Mouse (Mus musculus): ENCODE results near the gene Syt15. TPM values are rescaled to one million over a fixed set of nuclear protein-coding genes. Genes with fewer than 3 reads are reported as not detected.

Gene Syt15
- total and polyA plus RNA-seq, 3 experiments, result 0.06 TPM; not detected in 2

DNA sequence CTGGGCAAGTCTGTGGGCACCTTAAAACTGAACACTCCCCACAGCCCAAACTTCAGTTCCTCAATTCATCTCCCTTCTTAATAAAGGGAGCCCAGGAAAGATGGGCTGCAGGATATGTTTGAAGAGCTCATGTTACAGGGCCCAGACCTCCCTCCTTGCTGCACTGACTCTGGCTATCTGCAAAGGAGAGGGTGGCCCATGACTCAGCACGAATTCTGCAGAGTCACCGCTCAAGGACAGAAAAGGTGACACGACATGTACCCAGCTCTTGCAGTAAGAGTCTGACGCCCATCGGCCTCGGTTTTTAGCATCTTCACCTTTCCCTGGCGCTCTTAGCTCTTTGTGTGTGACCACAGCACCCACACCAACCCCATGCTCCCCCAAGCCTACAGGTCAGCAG is 29.0 kb upstream of the Syt15 start:
- DNase-seq (ENCODE audit: low read depth, low spot score), result peak; percentile 53
- no peak for TF ChIP-seq RAD21 (IDR thresholded peaks at IDR 0.05; ENCODE audit: low read depth, low read length)
- TF ChIP-seq TBP (IDR thresholded peaks at IDR 0.05; ENCODE audit: low read depth, low read length), result no peak
- 0 out of 4 replicates have a peak, but pooled peaks of 1 of the 2 experiments have one; percentile 23 for TF ChIP-seq EP300 (IDR thresholded peaks at IDR 0.05; ENCODE audit: low read depth in 1 of 2, low read length in 2 of 2)
- TF ChIP-seq POLR2AphosphoS2 (IDR thresholded peaks at IDR 0.05; ENCODE audit: low read length), result no peak
- no peak for TF ChIP-seq UBTF (IDR thresholded peaks at IDR 0.05; ENCODE audit: borderline replicate concordance, insufficient read depth, low read depth, low read length)
- TF ChIP-seq MAFK (IDR thresholded peaks at IDR 0.05; ENCODE audit: borderline replicate concordance, low read depth, low read length), result peak; percentile 46; the same call in 1 of the 2 replicates
- TF ChIP-seq SIN3A (IDR thresholded peaks at IDR 0.05; ENCODE audit: low read length), result no peak
- TF ChIP-seq GABPA (IDR thresholded peaks at IDR 0.05; ENCODE audit: low read depth, low read length), result no peak
- TF ChIP-seq E2F4 (IDR thresholded peaks at IDR 0.05; ENCODE audit: borderline replicate concordance, low read depth, low read length), result no peak
- TF ChIP-seq POLR2AphosphoS5 (IDR thresholded peaks at IDR 0.05; ENCODE audit: borderline replicate concordance, low read depth, low read length), result no peak
- no peak overlapping the region for H3K27ac ChIP-seq (ENCODE audit: control insufficient read depth, low read depth, low read length)

DNA sequence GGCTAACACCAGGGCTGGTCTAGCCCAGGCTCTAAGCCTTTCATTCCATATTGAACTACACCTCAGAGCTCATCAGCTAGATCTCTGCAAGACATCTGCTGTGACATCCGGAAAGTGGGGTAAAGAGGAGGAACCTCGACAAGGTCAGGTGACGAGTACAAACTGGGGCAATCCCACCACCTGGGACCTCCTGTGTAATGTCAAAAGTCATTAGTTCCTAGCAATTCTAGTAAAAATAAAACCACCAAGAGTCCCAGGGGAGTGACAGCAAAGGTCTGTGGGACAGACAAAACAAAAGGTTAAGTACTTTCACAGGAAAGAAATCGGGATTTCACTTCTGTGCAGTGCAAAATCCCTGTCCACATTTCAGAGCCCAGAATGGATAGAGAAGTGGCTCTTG is 25.5 kb upstream of the Syt15 start:
- DNase-seq (ENCODE audit: low read depth, low spot score), result no peak
- Histone ChIP-seq H3K4me1 (ENCODE audit: control insufficient read depth in 1 of 2, insufficient read depth in 2 of 2, low read length in 2 of 2) (peaks cover 0 to 6% of the 10 kb centered on the region in 2 experiments; a peak in 1 of 4 replicates), H3K79me2 (ENCODE audit: control insufficient read depth, insufficient read depth, low read length, poor library complexity) (no peaks in the 10 kb centered on the region), H3K9me3 (replicated peaks; ENCODE audit: insufficient read depth, low read length) (no peaks in the 10 kb centered on the region), H3K36me3 (ENCODE audit: control insufficient read depth in 1 of 2, insufficient read depth in 2 of 2, low read length in 2 of 2) (no peaks in the 10 kb centered on the region), H3K4me3 (ENCODE audit: control insufficient read depth in 1 of 2, insufficient read depth in 1 of 2, low read depth in 2 of 2, low read length in 2 of 2) (no peak overlapping the region), H3K27me3 (ENCODE audit: control insufficient read depth in 1 of 2, insufficient read depth in 2 of 2, low read length in 2 of 2) (no peaks in the 10 kb centered on the region; a peak in 1 of 4 replicates), H3K27ac (ENCODE audit: control insufficient read depth, low read depth, low read length) (no peak overlapping the region), H3K9ac (ENCODE audit: control insufficient read depth, low read depth, low read length, poor library complexity, severe bottlenecking) (no peak overlapping the region)
- TF ChIP-seq POLR2AphosphoS2 (IDR thresholded peaks at IDR 0.05; ENCODE audit: low read length), result no peak
- no peak for TF ChIP-seq ETS1 (IDR thresholded peaks at IDR 0.05; ENCODE audit: low read depth, low read length)
- no peak for TF ChIP-seq MAZ (IDR thresholded peaks at IDR 0.05; ENCODE audit: low read depth, low read length)
- TF ChIP-seq NELFE (IDR thresholded peaks at IDR 0.05; ENCODE audit: low read depth, low read length), result no peak
- no peak for TF ChIP-seq ZC3H11A (IDR thresholded peaks at IDR 0.05; ENCODE audit: low read depth, low read length)
- TF ChIP-seq EP300 (IDR thresholded peaks at IDR 0.05; ENCODE audit: low read depth in 1 of 2, low read length in 2 of 2), result no peak

More for the DNA sequence above, 29.0 kb upstream of the Syt15 start:
- no peaks in the 10 kb centered on the region for H3K9me3 ChIP-seq (replicated peaks; ENCODE audit: insufficient read depth, low read length)
- no peaks in the 10 kb centered on the region for H3K36me3 ChIP-seq (ENCODE audit: control insufficient read depth in 1 of 2, insufficient read depth in 2 of 2, low read length in 2 of 2)
- H3K4me3 ChIP-seq (ENCODE audit: control insufficient read depth in 1 of 2, insufficient read depth in 1 of 2, low read depth in 2 of 2, low read length in 2 of 2), result no peak overlapping the region
- H3K4me1 ChIP-seq (ENCODE audit: control insufficient read depth in 1 of 2, insufficient read depth in 2 of 2, low read length in 2 of 2), result peaks cover 0 to 6% of the 10 kb centered on the region in 2 experiments; a peak in 1 of 4 replicates
- H3K79me2 ChIP-seq (ENCODE audit: control insufficient read depth, insufficient read depth, low read length, poor library complexity), result no peaks in the 10 kb centered on the region
- H3K9ac ChIP-seq (ENCODE audit: control insufficient read depth, low read depth, low read length, poor library complexity, severe bottlenecking), result no peak overlapping the region
- no peaks in the 10 kb centered on the region for H3K27me3 ChIP-seq (ENCODE audit: control insufficient read depth in 1 of 2, insufficient read depth in 2 of 2, low read length in 2 of 2)

DNA sequence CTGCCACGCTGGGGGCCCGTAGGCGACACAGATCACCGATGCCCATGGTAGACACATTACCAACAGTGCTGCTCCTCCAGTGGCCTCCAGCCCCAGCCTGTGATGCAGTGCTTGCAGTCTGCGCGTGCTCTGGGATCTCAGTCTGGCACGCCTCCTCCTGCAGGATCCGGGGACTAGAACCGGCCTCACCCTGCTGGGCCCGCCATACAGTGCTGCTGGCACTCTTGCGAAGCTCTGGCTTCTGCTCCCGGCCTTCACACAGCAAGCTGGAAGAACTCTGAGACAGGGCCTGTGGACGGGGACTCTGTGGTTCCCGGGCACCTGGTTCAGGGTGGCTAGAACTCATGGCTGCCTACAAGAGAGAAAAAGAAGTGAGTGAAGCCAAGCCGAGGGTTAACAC is 23.9 kb upstream of the Syt15 start:
- no peak overlapping the region for H3K9ac ChIP-seq (ENCODE audit: control insufficient read depth, low read depth, low read length, poor library complexity, severe bottlenecking)
- no peak overlapping the region for H3K4me3 ChIP-seq (ENCODE audit: control insufficient read depth in 1 of 2, insufficient read depth in 1 of 2, low read depth in 2 of 2, low read length in 2 of 2)
- H3K9me3 ChIP-seq (replicated peaks; ENCODE audit: insufficient read depth, low read length), result no peaks in the 10 kb centered on the region
- TF ChIP-seq POLR2AphosphoS2 (IDR thresholded peaks at IDR 0.05; ENCODE audit: low read length) (no peak), NELFE (IDR thresholded peaks at IDR 0.05; ENCODE audit: low read depth, low read length) (no peak), ELF1 (IDR thresholded peaks at IDR 0.05; ENCODE audit: low read depth, low read length) (no peak), GABPA (IDR thresholded peaks at IDR 0.05; ENCODE audit: low read depth, low read length) (no peak), KAT2A (conservative IDR thresholded peaks at IDR 0.05; ENCODE audit: low read depth, low read length) (no peak), TCF12 (IDR thresholded peaks at IDR 0.05; ENCODE audit: low read depth, low read length) (no peak), CTCF (IDR thresholded peaks at IDR 0.05 in 2 of 3, conservative IDR thresholded peaks at IDR 0.05 in 1 of 3; ENCODE audit: control insufficient read depth in 1 of 3, insufficient read depth in 1 of 3, low read depth in 2 of 3, low read length in 3 of 3, poor library complexity in 1 of 3, severe bottlenecking in 1 of 3) (no peak), MAZ (IDR thresholded peaks at IDR 0.05; ENCODE audit: low read depth, low read length) (no peak), POLR2A (IDR thresholded peaks at IDR 0.05; ENCODE audit: control insufficient read depth in 1 of 2, insufficient read depth in 1 of 2, low read depth in 1 of 2, low read length in 2 of 2, poor library complexity in 1 of 2) (no peak), SMC3 (IDR thresholded peaks at IDR 0.05; ENCODE audit: low read depth, low read length) (no peak), HCFC1 (IDR thresholded peaks at IDR 0.05; ENCODE audit: low read depth, low read length) (no peak), ETS1 (IDR thresholded peaks at IDR 0.05; ENCODE audit: low read depth, low read length) (no peak), BHLHE40 (IDR thresholded peaks at IDR 0.05; ENCODE audit: borderline replicate concordance, low read depth, low read length) (no peak), MYB (IDR thresholded peaks at IDR 0.05; ENCODE audit: low read depth, low read length) (no peak), ZMIZ1 (IDR thresholded peaks at IDR 0.05; ENCODE audit: low read depth, low read length) (no peak), GATA1 (IDR thresholded peaks at IDR 0.05; ENCODE audit: low read depth, low read length) (no peak), EP300 (IDR thresholded peaks at IDR 0.05; ENCODE audit: low read depth in 1 of 2, low read length in 2 of 2) (no peak), CHD1 (IDR thresholded peaks at IDR 0.05; ENCODE audit: low read depth, low read length) (no peak)
- no peaks in the 10 kb centered on the region for H3K79me2 ChIP-seq (ENCODE audit: control insufficient read depth, insufficient read depth, low read length, poor library complexity)
- H3K4me1 ChIP-seq (ENCODE audit: control insufficient read depth in 1 of 2, insufficient read depth in 2 of 2, low read length in 2 of 2), result no peaks in the 10 kb centered on the region
- no peak for DNase-seq (ENCODE audit: low read depth, low spot score)
- H3K27ac ChIP-seq (ENCODE audit: control insufficient read depth, low read depth, low read length), result no peak overlapping the region
- H3K27me3 ChIP-seq (ENCODE audit: control insufficient read depth in 1 of 2, insufficient read depth in 2 of 2, low read length in 2 of 2), result no peaks in the 10 kb centered on the region; a peak in 1 of 4 replicates
- no peaks in the 10 kb centered on the region for H3K36me3 ChIP-seq (ENCODE audit: control insufficient read depth in 1 of 2, insufficient read depth in 2 of 2, low read length in 2 of 2)

Measured in MEL (cell line).